Mouse (Mus musculus) midbrain, embryonic 11.5 days (tissue): Measurements from ENCODE around the gene Fdx1l. TPM values are rescaled to one million over a fixed set of nuclear protein-coding genes. Genes with fewer than 3 reads are reported as not detected.

Source experiments
- ATAC-seq: fragments of 200-750 bp; cut with Nextera tagmentation; 2 replicates; pipeline ENCODE4 v1.8.0; 2017; ENCODE audit warnings: moderate TSS enrichment, moderate library complexity; ENCODE audit not compliant: low FRiP score
- DNase-seq: peaks from one replicate; pipeline ENCODE4 v3.0.0; 2015; ENCODE audit warnings: low spot score; ENCODE audit errors: missing footprints
- H3K27ac ChIP-seq: fragments of 300-500 bp; sonication (generic); 2 replicates; pipeline ENCODE4 v1.5.1; 2014; ENCODE audit warnings: low read depth, low read length
- H3K27me3 ChIP-seq: fragments of 300-500 bp; sonication (generic); 2 replicates; pipeline ENCODE4 v1.6.1; 2014; ENCODE audit warnings: mild to moderate bottlenecking, low read length, moderate library complexity, mixed read lengths; ENCODE audit not compliant: control insufficient read depth, insufficient read depth
- H3K36me3 ChIP-seq: fragments of 300-500 bp; sonication (generic); 2 replicates; pipeline ENCODE4 v1.6.1; 2014; ENCODE audit warnings: mild to moderate bottlenecking, low read length, moderate library complexity, mixed read lengths; ENCODE audit not compliant: control insufficient read depth, insufficient read depth
- H3K4me1 ChIP-seq: fragments of 300-500 bp; sonication (generic); 2 replicates; pipeline ENCODE4 v1.6.1; 2014; ENCODE audit warnings: low read length; ENCODE audit not compliant: control insufficient read depth, insufficient read depth
- H3K4me2 ChIP-seq: fragments of 300-500 bp; sonication (generic); 2 replicates; pipeline ENCODE4 v1.6.1; 2014; ENCODE audit warnings: mild to moderate bottlenecking, moderate library complexity
- H3K4me3 ChIP-seq: fragments of 300-500 bp; sonication (generic); 2 replicates; pipeline ENCODE4 v1.5.1; 2014; ENCODE audit warnings: low read depth, low read length
- H3K9ac ChIP-seq: fragments of 300-500 bp; sonication (generic); 2 replicates; pipeline ENCODE4 v1.6.1; 2014; ENCODE audit warnings: low read length
- H3K9me3 ChIP-seq: fragments of 300-500 bp; sonication (generic); 2 replicates; pipeline ENCODE4 v1.6.1; 2016; ENCODE audit warnings: low read length; ENCODE audit not compliant: control insufficient read depth
- WGBS: fragments of 180-500 bp; shearing (Covaris S2); extraction: QIAGEN DNeasy Blood & Tissue Kit; methylation state at CpG from one replicate; pipeline ENCODE4 v1.1.7; 2014; 5-methylcytosine and 5-hydroxymethylcytosine counted together
- polyA plus RNA-seq: library from polyadenylated mRNA; unstranded; fragments of >200 nt; fragmentation: Nextera tagmentation; extraction: Ambion mirVana; gene quantifications from 2 replicates; pipeline ENCODE4 v1.2.1, GENCODE M21; 2014

Gene Fdx1l
- polyA plus RNA-seq, 1 experiment from 2014 or later = 50.4 TPM

DNA sequence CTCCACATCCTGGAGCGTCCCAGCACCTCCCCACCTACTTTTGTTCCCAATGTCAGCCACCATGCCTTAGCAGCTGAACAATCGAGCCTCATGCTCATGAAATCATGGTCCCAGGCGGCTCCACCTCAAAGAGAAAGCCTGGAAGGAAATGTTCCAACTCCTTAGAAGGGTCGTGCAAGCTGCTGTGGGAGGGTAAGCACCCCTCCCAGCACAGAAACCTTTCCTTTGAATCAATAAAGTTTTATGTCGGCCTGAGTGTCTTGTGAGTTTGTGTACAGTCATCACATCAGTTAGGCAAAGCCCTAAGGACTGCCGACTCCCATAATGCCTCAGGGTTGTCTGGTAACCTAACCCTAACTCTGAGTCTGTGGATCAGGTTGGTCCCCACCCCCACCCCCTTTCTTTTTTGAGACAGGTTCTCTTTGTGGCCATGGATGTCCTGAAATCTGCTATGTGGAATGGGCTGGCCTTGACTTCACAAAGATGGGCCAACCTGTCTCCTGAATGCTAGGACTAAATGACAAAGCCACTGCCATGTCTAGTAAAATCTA, 44.8 kb downstream of the Fdx1l start:
- no peak overlapping the region for H3K27ac ChIP-seq
- no peaks in the 10 kb centered on the region for H3K9me3 ChIP-seq
- no peak overlapping the region for H3K9ac ChIP-seq
- H3K27me3 ChIP-seq = peaks cover 56% of the 10 kb centered on the region
- H3K4me3 ChIP-seq = no peak overlapping the region
- ATAC-seq (no peak), DNase-seq (no peak)
- WGBS = 70% methylated on average over 6 of the region's 6 CpGs
- H3K36me3 ChIP-seq = no peaks in the 10 kb centered on the region
- no peak overlapping the region for H3K4me2 ChIP-seq
- H3K4me1 ChIP-seq = peaks cover 28% of the 10 kb centered on the region

DNA sequence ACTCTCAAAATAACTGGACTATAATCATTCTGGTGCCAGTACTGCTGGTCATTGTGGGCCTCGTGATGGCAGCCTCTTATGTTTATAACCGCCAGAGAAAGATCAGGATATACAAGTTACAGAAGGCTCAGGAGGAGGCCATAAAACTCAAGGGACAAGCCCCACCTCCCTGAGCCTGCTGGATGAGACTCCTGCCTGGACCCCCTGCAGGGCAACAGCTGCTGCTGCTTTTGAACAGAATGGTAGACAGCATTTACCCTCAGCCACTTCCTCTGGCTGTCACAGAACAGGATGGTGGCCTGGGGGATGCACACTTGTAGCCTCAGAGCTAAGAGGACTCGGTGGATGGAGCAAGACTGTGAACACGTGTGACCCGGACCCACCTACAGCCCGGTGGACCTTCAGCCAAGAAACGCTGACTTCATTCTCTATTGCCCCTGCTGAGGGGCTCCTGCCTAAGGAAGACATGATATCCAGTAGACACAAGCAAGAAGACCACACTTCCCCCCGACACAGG, 45.6 kb downstream of the Fdx1l start:
- H3K4me2 ChIP-seq = no peak overlapping the region
- 52% methylated on average over 8 of the region's 8 CpGs for WGBS
- no peak overlapping the region for H3K9ac ChIP-seq
- H3K4me3 ChIP-seq = no peak overlapping the region
- peaks cover 48% of the 10 kb centered on the region for H3K27me3 ChIP-seq
- H3K36me3 ChIP-seq = no peaks in the 10 kb centered on the region
- peak; percentile 81 for DNase-seq
- no peaks in the 10 kb centered on the region for H3K9me3 ChIP-seq
- H3K27ac ChIP-seq = no peak overlapping the region
- peaks cover 21% of the 10 kb centered on the region for H3K4me1 ChIP-seq
- no peak for ATAC-seq

DNA sequence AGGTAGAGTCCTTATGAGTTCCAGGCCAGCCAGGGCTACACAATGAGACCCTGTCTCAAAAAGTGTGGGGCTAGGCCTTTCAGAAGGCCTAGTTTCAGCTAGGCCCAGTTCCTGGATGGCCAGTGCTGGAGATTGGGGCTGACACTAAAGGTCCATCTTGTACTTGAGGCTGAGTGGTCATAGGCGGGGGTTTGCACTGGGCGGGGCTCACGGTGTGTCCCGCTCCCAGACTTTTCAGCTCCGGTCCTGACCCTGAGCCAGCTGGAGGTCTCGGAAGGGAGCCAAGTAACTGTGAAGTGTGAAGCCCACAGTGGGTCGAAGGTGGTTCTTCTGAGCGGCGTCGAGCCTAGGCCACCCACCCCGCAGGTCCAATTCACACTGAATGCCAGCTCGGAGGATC, 46.6 kb downstream of the Fdx1l start:
- WGBS = 83% methylated on average over 12 of the region's 12 CpGs
- ATAC-seq (no peak), DNase-seq (peak; percentile 39)
- Histone ChIP-seq H3K27ac (no peak overlapping the region), H3K36me3 (no peaks in the 10 kb centered on the region), H3K9ac (no peak overlapping the region), H3K27me3 (peaks cover 38% of the 10 kb centered on the region), H3K4me2 (no peak overlapping the region), H3K4me1 (peaks cover 13% of the 10 kb centered on the region), H3K4me3 (no peak overlapping the region), H3K9me3 (no peaks in the 10 kb centered on the region)

DNA sequence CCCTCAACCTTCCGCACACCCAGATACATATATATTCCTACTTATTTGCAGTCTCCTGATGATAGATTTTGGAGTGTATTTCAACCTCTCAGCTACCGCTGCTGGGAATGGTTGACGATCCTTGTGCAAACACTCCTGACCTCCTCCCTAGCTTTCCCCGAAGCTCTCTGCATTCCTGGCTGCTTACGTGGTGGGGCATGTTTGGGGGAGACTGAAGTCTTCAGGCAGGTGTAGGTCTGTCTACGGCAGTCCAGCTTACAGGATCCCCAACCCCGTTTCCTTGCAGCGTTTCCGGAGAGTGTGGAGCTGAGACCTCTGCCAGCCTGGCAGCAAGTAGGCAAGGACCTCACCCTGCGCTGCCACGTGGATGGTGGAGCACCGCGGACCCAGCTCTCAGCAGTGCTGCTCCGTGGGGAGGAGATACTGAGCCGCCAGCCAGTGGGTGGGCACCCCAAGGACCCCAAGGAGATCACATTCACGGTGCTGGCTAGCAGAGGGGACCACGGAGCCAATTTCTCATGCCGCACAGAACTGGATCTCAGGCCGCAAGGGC, 48.1 kb downstream of the Fdx1l start:
- peak; percentile 35 for DNase-seq
- H3K4me1 ChIP-seq = peaks cover 5% of the 10 kb centered on the region
- no peak overlapping the region for H3K27ac ChIP-seq
- no peaks in the 10 kb centered on the region for H3K36me3 ChIP-seq
- 75% methylated on average over 19 of the region's 19 CpGs for WGBS
- H3K4me3 ChIP-seq = no peak overlapping the region
- peaks cover 24% of the 10 kb centered on the region for H3K27me3 ChIP-seq
- H3K9ac ChIP-seq = no peak overlapping the region
- H3K4me2 ChIP-seq = no peak overlapping the region
- H3K9me3 ChIP-seq = no peaks in the 10 kb centered on the region
- ATAC-seq = no peak

DNA sequence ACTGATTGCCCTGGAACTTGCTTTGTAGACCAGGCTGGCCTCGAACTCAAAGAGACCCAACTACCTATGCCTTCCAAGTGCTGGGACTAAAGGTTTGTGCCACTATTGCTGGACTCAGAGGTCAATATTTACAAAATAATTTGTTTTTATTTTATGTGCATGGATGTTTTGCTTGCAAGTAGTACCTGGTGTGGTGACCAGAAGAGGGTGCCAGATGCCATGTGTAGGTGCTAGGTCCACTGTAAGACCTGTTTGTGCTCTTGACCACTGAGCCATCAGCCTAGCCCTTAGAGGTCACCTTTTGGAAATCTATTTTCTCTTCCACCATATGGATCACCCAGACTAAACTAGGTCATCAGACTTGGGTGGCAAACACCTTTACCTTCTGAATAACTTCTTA, 50.7 kb downstream of the Fdx1l start:
- DNase-seq (peak; percentile 65), ATAC-seq (no peak)
- Histone ChIP-seq H3K4me2 (no peak overlapping the region), H3K9me3 (no peaks in the 10 kb centered on the region), H3K9ac (no peak overlapping the region), H3K36me3 (no peaks in the 10 kb centered on the region), H3K27me3 (no peaks in the 10 kb centered on the region; the same call in 1 of the 2 replicates), H3K4me3 (no peak overlapping the region), H3K4me1 (no peaks in the 10 kb centered on the region), H3K27ac (no peak overlapping the region)
- WGBS = 86% methylated on average over 1 of the region's 1 CpGs

DNA sequence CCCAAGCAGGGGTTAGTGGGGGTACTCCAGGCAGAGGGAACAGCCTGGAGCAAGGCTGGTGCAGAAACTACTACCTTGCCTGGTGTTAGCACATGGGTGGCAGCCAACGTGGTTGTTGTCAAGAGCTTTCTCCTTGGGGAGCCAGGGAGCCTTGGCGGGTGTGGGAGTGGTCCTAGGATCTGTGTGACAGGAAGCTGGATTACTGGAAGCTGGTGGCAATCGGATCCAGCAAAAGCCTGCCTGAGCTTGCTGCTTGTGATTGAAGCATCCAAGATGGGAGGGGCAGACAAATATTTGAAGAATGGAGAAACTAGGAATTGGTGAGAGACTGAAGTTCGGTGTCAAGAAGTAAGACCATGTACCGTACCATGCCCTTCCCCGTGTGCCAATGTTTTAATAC, 51.1 kb downstream of the Fdx1l start:
- Histone ChIP-seq H3K27ac (no peak overlapping the region), H3K27me3 (peaks cover 4% of the 10 kb centered on the region), H3K9me3 (no peaks in the 10 kb centered on the region), H3K36me3 (no peaks in the 10 kb centered on the region), H3K4me3 (no peak overlapping the region), H3K4me1 (no peaks in the 10 kb centered on the region), H3K9ac (no peak overlapping the region), H3K4me2 (no peak overlapping the region)
- WGBS = 65% methylated on average over 6 of the region's 6 CpGs
- ATAC-seq (no peak), DNase-seq (peak; percentile 71)

DNA sequence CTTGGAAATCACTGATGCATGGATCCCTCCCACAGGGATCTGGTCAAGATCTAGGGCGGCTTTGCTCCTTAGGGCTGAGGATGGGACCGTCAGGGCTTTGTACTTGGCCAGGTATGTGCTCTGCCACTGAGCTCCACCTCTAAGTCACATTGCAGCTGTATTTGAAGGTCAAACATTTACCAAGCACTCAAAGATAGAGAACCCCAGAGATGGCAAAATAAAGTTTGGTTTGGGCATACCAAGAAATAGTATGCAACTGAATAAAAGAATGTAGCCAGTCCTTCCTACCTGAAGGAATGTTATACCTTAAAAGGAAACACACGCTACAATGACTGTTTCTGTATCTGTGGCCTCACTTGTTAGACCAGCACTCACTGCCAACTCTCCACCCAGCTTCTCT, 52.1 kb downstream of the Fdx1l start:
- Histone ChIP-seq H3K27ac (no peak overlapping the region), H3K4me3 (no peak overlapping the region), H3K4me2 (no peak overlapping the region), H3K4me1 (no peaks in the 10 kb centered on the region), H3K36me3 (no peaks in the 10 kb centered on the region), H3K9me3 (no peaks in the 10 kb centered on the region), H3K27me3 (peaks cover 14% of the 10 kb centered on the region), H3K9ac (no peak overlapping the region)
- DNase-seq (no peak), ATAC-seq (no peak)
- WGBS = 82% methylated on average over 3 of the region's 3 CpGs

DNA sequence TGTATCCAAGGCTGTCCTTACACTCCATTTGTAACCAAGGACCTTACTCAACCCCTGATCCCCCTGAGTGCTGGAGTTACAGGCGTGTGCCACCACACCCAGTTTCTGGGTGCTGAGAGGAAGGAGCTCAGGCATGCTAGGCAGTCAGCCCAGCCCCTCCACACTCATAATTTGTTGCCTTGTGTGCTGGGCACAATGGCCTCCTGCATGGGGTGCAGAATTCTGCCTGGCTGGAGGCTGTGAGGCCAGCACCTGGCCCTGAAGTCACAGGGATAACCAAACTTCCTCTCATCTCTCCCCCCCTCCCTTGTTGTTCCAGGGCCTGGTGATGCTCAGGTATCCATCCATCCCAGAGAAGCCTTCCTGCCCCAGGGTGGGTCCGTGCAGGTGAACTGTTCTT, 54.8 kb downstream of the Fdx1l start:
- Histone ChIP-seq H3K4me3 (no peak overlapping the region), H3K27me3 (peaks cover 35% of the 10 kb centered on the region), H3K4me1 (no peaks in the 10 kb centered on the region; the same call in 1 of the 2 replicates), H3K4me2 (no peak overlapping the region), H3K9ac (no peak overlapping the region), H3K27ac (no peak overlapping the region), H3K9me3 (no peaks in the 10 kb centered on the region), H3K36me3 (no peaks in the 10 kb centered on the region)
- WGBS = 69% methylated on average over 2 of the region's 2 CpGs
- no peak for ATAC-seq
- no peak for DNase-seq
